Mouse (Mus musculus) midbrain, embryonic 13.5 days (tissue): ENCODE results near the gene Prelp. TPM values are rescaled to one million over a fixed set of nuclear protein-coding genes. Genes with fewer than 3 reads are reported as not detected.

ENCODE experiments used
- ATAC-seq: fragments of 200-750 bp; cut with Nextera tagmentation; 2 replicates; pipeline ENCODE4 v1.8.0; 2017; ENCODE audit warnings: mild to moderate bottlenecking, moderate TSS enrichment, moderate library complexity
- H3K27ac ChIP-seq: fragments of 300-500 bp; sonication (generic); 2 replicates; pipeline ENCODE4 v1.5.1; 2015; ENCODE audit warnings: inconsistent platforms, mild to moderate bottlenecking, moderate library complexity
- H3K27me3 ChIP-seq: fragments of 300-500 bp; sonication (generic); 2 replicates; pipeline ENCODE4 v1.6.1; 2015; ENCODE audit warnings: mild to moderate bottlenecking, inconsistent platforms
- H3K36me3 ChIP-seq: fragments of 300-500 bp; sonication (generic); 2 replicates; pipeline ENCODE4 v1.6.1; 2015; ENCODE audit warnings: mild to moderate bottlenecking, inconsistent platforms
- H3K4me1 ChIP-seq: fragments of 300-500 bp; sonication (generic); replicated peaks from 2 replicates; pipeline ENCODE4 v1.6.1; 2015; ENCODE audit warnings: inconsistent platforms
- H3K4me2 ChIP-seq: fragments of 300-500 bp; sonication (generic); replicated peaks from 2 replicates; pipeline ENCODE4 v1.6.1; 2015; ENCODE audit warnings: moderate library complexity, mild to moderate bottlenecking, inconsistent platforms
- H3K4me3 ChIP-seq: fragments of 300-500 bp; sonication (generic); replicated peaks from 2 replicates; pipeline ENCODE4 v1.5.1; 2015; ENCODE audit warnings: mild to moderate bottlenecking, inconsistent platforms
- H3K9ac ChIP-seq: fragments of 300-500 bp; sonication (generic); replicated peaks from 2 replicates; pipeline ENCODE4 v1.6.1; 2015; ENCODE audit warnings: mild to moderate bottlenecking, inconsistent platforms
- H3K9me3 ChIP-seq: fragments of 300-500 bp; sonication (generic); 2 replicates; pipeline ENCODE4 v1.6.1; 2016; ENCODE audit warnings: mild to moderate bottlenecking, inconsistent platforms
- WGBS: fragments of 180-500 bp; shearing (Covaris S2); methylation state at CpG from one replicate; pipeline ENCODE4 v1.1.7; 2015; 5-methylcytosine and 5-hydroxymethylcytosine counted together
- polyA plus RNA-seq: library from polyadenylated mRNA; unstranded; fragments of >200 nt; fragmentation: Nextera tagmentation; extraction: Ambion mirVana; gene quantifications from 2 replicates; pipeline ENCODE4 v1.2.1, GENCODE M21; 2015

The Prelp gene
- polyA plus RNA-seq, 1 experiment from 2014 or later: 6.5 TPM

DNA sequence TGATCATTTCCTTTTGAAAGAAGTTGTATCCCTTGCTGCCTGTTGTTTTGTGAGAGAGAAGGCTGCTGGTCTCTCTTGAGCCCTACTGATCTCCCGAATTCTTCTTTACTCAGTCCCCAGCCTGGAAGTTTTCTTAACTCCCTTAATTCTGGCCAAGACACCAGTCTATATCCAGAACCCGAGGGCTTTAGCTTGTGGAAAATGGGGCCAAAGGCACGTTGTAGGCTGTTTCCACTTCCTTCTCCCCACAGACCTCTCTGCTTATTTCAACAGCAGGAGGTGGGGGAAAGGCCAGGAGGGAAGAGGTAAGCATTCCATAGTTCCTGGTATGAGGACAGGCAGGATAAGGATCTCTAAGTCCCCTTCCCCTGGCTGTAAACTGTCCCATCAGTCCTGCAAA is 8.8 kb upstream of the Prelp start:
- Histone ChIP-seq H3K27ac (no peak overlapping the region), H3K9ac (no peak overlapping the region), H3K27me3 (no peaks in the 10 kb centered on the region), H3K4me1 (no peaks in the 10 kb centered on the region; the same call in 1 of the 2 replicates), H3K36me3 (no peaks in the 10 kb centered on the region), H3K4me2 (no peak overlapping the region), H3K4me3 (no peak overlapping the region), H3K9me3 (no peaks in the 10 kb centered on the region)
- WGBS: 58% methylated on average over 3 of the region's 3 CpGs
- no peak for ATAC-seq

GRCm38 (mm10) chr1:133925223-133925622 is 4.0 kb upstream of the Prelp start:
- 99% methylated on average over 3 of the region's 3 CpGs for WGBS
- H3K9me3 ChIP-seq: no peaks in the 10 kb centered on the region
- H3K4me2 ChIP-seq: no peak overlapping the region
- no peak for ATAC-seq
- no peak overlapping the region for H3K4me3 ChIP-seq
- H3K4me1 ChIP-seq: peaks cover 25% of the 10 kb centered on the region
- no peaks in the 10 kb centered on the region for H3K27me3 ChIP-seq
- no peak overlapping the region for H3K27ac ChIP-seq
- H3K9ac ChIP-seq: no peak overlapping the region
- no peaks in the 10 kb centered on the region for H3K36me3 ChIP-seq

DNA sequence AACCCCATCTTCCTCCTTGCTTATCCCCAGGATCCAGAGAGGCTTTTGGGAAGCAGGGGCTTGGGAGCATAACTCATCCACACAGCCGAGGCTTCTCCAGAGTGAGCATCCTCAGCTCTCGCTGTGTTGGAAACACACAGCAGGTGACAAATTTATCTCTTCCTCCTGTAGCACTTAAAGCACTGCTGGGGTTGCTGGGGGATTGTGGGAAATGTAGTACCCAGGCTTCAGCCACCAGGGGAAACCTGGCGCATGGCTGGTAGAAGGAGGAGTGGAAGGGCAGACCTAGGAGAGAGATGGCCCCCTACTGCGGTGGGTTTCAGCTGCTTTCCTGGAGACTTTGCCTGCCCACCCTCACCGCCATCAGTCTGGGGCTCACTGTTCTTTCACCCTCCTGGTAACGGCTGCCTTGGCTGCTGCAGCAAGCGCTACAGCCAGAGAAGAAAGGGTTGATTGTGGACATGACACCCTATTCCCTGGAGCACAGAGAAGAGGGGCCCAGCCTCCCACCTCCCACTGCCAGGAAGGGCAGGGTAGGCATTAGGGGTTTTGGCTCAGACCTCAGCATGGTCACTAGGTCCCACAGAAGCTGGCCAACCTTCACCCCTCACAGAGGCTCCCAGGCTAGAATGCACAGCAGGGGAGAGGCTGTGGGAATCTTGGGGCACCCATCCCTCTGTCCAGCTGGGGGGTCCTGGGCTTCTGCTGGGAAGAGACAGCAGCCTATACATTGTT is 3.1 kb upstream of the Prelp start:
- Histone ChIP-seq H3K4me1 (peaks cover 30% of the 10 kb centered on the region), H3K9me3 (no peaks in the 10 kb centered on the region), H3K4me3 (no peak overlapping the region), H3K9ac (no peak overlapping the region), H3K27me3 (no peaks in the 10 kb centered on the region), H3K27ac (no peak overlapping the region), H3K4me2 (0 out of 2 replicates have a peak overlapping the region, but pooled peaks have one; percentile 2), H3K36me3 (no peaks in the 10 kb centered on the region)
- ATAC-seq: peak; percentile 65
- 19% methylated on average over 7 of the region's 7 CpGs for WGBS

- no peak for ATAC-seq
- Histone ChIP-seq H3K27me3 (no peaks in the 10 kb centered on the region), H3K27ac (no peak overlapping the region), H3K9me3 (no peaks in the 10 kb centered on the region), H3K9ac (no peak overlapping the region), H3K4me1 (peaks cover 36% of the 10 kb centered on the region), H3K4me2 (no peak overlapping the region), H3K36me3 (no peaks in the 10 kb centered on the region), H3K4me3 (no peak overlapping the region)
- 95% methylated on average over 5 of the region's 5 CpGs for WGBS
Observed at GRCm38 (mm10) chr1:133923071-133923470, 1.9 kb upstream of the Prelp start.

DNA sequence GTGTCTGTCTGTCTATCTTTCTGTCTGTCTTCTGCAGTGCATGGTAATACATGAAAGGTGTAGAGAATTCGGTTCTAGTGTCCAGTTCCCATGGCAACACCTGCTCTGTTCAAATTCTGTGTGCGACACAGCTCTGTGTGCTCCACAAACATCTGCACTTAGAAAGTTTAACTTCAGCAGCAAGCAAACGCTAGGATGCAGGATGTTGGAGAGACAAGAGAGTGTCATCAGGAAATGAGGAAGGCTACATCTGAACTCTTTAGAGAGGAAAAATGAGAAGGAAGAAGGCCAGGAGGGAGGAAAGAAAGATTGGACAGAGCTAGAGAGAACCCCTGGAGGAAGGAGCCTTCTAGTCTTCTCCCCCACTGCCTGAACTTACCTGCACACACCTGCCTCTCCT is 338 bp downstream of the Prelp start:
- H3K9me3 ChIP-seq: no peaks in the 10 kb centered on the region
- H3K4me3 ChIP-seq: no peak overlapping the region
- ATAC-seq: peak; percentile 26; the same call in 1 of the 2 replicates
- H3K4me1 ChIP-seq: peaks cover 49% of the 10 kb centered on the region
- no peak overlapping the region for H3K9ac ChIP-seq
- no peaks in the 10 kb centered on the region for H3K36me3 ChIP-seq
- no peaks in the 10 kb centered on the region for H3K27me3 ChIP-seq
- peak overlapping the region; percentile 25; the same call in 1 of the 2 replicates for H3K4me2 ChIP-seq
- peak overlapping the region; percentile 61 for H3K27ac ChIP-seq
- WGBS: 20% methylated on average over 3 of the region's 3 CpGs

DNA sequence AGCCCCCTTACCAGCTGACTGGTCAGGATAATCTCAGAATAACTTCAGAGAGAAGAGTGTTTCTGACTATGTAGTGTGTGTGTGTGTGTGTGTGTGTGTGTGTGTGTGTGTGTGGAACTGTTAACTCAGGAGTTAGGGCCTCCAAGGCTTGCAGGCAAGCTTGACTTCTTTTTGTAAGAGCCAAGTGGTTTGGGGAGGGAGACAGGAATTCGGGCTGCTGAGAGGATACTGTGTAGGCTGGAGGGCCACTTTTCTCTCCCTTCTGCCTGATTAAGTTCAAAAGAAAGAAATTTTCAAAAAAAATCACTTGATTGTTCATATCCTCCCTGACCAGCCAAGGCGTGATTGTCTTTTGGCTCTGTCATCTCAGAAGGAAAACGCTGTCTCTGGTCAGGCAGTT is 813 bp downstream of the Prelp start:
- no peak overlapping the region for H3K4me3 ChIP-seq
- WGBS: 35% methylated on average over 3 of the region's 3 CpGs
- H3K27me3 ChIP-seq: no peaks in the 10 kb centered on the region
- H3K27ac ChIP-seq: 0 out of 2 replicates have a peak overlapping the region, but pooled peaks have one; percentile 61
- no peak overlapping the region for H3K9ac ChIP-seq
- H3K4me1 ChIP-seq: peaks cover 50% of the 10 kb centered on the region
- ATAC-seq: no peak
- 0 out of 2 replicates have a peak overlapping the region, but pooled peaks have one; percentile 7 for H3K4me2 ChIP-seq
- no peaks in the 10 kb centered on the region for H3K9me3 ChIP-seq
- no peaks in the 10 kb centered on the region for H3K36me3 ChIP-seq

DNA sequence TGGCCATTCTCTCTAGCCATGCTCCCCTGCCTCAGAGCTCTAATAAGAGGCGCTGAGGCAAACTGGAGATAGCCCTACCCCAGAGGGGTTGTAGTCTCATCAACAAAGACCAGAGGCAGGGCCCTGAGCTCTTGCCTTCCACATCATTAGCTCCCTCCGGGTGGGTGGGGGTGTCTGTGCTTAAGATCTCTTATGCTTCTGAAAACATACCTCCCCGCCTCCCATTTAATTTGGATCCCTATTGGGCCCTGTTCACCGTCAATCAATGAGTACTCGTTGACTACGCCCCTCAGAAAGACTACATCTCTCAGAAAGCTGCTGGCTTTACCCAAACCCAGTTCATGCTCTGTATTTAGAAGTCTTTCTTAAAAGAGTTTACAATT is 3.1 kb downstream of the Prelp start:
- H3K4me2 ChIP-seq: peak overlapping the region; percentile 26
- no peaks in the 10 kb centered on the region for H3K27me3 ChIP-seq
- H3K4me1 ChIP-seq: peaks cover 43% of the 10 kb centered on the region
- H3K9me3 ChIP-seq: no peaks in the 10 kb centered on the region
- H3K4me3 ChIP-seq: no peak overlapping the region
- no peak overlapping the region for H3K9ac ChIP-seq
- 43% methylated on average over 6 of the region's 6 CpGs for WGBS
- 0 out of 2 replicates have a peak, but pooled peaks have one; percentile 6 for ATAC-seq
- peak overlapping the region; percentile 52; the same call in 1 of the 2 replicates for H3K27ac ChIP-seq
- H3K36me3 ChIP-seq: no peaks in the 10 kb centered on the region

GRCm38 (mm10) chr1:133917456-133918087 is 3.6 kb downstream of the Prelp start:
- Histone ChIP-seq H3K4me1 (peaks cover 43% of the 10 kb centered on the region), H3K27ac (peak overlapping the region; percentile 52), H3K4me2 (peak overlapping the region; percentile 26), H3K9me3 (no peaks in the 10 kb centered on the region), H3K9ac (no peak overlapping the region), H3K27me3 (no peaks in the 10 kb centered on the region), H3K4me3 (no peak overlapping the region), H3K36me3 (no peaks in the 10 kb centered on the region)
- ATAC-seq: 0 out of 2 replicates have a peak, but pooled peaks have one; percentile 30
- WGBS: 23% methylated on average over 11 of the region's 11 CpGs

DNA sequence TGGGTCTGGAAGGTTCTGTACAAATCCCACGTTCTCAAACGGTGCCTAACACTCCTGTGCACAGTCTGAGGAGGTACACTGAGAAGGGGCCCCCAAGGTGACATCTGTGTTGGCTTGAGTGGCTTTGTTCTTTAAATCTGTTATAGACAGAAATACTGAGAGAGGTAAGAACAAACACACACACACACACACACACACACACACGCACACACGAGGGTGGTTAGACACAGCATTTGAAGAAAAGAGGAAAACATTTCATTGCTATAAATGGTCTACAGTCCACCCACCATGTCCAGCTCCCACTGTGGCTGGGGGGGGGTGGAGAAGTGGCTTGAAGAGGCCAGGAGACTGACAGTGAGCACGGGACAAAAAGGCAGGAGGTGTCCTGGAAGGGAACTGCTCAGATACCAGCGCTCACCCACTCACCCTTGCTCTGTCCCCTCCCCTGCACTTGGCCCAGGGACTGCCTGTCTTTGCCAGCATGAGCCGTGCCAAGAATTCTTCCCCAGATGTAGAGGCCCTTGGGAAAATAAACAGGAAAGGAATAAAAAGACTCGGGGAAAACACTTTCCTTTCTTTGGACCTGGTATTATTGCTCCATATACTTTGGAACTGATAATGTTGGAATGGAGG is 5.4 kb downstream of the Prelp start:
- H3K4me1 ChIP-seq: peaks cover 31% of the 10 kb centered on the region
- H3K27me3 ChIP-seq: no peaks in the 10 kb centered on the region
- ATAC-seq: no peak
- no peak overlapping the region for H3K4me3 ChIP-seq
- no peak overlapping the region for H3K9ac ChIP-seq
- no peaks in the 10 kb centered on the region for H3K36me3 ChIP-seq
- 72% methylated on average over 8 of the region's 8 CpGs for WGBS
- no peaks in the 10 kb centered on the region for H3K9me3 ChIP-seq
- H3K4me2 ChIP-seq: no peak overlapping the region
- H3K27ac ChIP-seq: no peak overlapping the region

DNA sequence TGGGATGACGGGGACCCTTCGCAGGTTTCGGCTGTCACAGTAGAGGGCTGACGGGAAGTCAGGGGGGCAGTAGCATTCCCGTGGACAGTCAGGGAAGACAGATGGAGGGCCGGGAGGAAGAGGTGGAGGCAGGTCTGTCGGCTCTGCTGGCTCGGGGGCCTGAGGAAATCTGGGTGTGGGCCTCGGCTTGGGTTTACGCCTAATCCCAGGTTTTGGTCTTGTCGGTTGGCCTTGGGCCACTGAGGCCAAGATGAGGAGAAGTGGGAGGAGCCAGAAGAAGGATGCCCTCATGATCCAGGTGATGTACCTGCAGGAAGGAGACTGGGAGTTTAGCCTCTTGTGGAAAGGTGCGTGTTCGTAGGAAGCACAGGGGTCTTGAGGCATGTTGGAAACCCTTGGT is 6.1 kb downstream of the Prelp start:
- Histone ChIP-seq H3K27ac (no peak overlapping the region), H3K36me3 (no peaks in the 10 kb centered on the region), H3K4me2 (no peak overlapping the region), H3K4me3 (no peak overlapping the region), H3K9me3 (no peaks in the 10 kb centered on the region), H3K27me3 (peaks cover 5% of the 10 kb centered on the region), H3K4me1 (peaks cover 24% of the 10 kb centered on the region), H3K9ac (no peak overlapping the region)
- WGBS: 91% methylated on average over 13 of the region's 13 CpGs
- ATAC-seq: no peak

DNA sequence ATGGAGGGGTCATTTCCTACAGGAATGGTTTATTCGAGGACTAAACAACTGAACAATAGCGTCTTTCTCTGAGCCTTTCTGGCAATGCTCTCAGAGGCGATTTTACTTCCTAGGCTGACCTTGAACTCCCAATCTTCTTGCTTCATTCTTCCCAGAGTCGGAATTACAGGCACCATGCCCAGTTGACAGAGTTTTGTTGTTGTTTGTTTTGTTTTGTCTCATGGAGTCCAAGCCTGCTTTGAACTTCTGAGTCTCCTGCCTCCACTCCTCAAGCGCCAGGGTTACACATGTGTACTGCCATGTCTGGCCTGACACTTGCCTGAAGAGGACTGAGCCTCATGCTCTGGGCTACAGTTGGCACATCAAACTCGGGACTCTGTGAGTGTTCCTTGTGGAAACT is 8.2 kb downstream of the Prelp start:
- no peaks in the 10 kb centered on the region for H3K9me3 ChIP-seq
- no peaks in the 10 kb centered on the region for H3K36me3 ChIP-seq
- ATAC-seq: no peak
- H3K4me2 ChIP-seq: no peak overlapping the region
- H3K4me3 ChIP-seq: no peak overlapping the region
- no peak overlapping the region for H3K27ac ChIP-seq
- peaks cover 9% of the 10 kb centered on the region for H3K27me3 ChIP-seq
- no peak overlapping the region for H3K9ac ChIP-seq
- peaks cover 25% of the 10 kb centered on the region for H3K4me1 ChIP-seq
- WGBS: 78% methylated on average over 6 of the region's 6 CpGs

DNA sequence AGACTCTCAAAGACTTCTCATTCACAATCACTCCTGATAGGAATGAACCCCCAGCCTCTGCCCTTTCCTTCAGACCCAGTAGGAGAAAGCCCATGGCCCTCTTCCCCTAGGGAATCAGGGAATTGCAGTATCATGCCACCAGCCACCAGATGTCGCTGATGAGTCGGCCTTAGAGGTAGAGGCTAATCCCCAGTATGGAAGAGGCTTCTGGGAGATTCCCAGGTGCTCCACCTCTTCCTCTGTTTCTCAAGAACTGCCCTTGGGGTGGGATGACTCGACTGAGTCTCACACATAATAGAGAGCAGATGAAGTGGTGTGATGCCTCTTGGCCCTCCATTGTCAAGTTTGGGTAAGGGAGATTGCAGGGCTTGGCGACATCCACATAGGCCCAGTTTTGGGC is 9.8 kb downstream of the Prelp start:
- Histone ChIP-seq H3K27ac (no peak overlapping the region), H3K9ac (no peak overlapping the region), H3K36me3 (no peaks in the 10 kb centered on the region), H3K4me3 (no peak overlapping the region), H3K4me2 (no peak overlapping the region), H3K27me3 (peaks cover 9% of the 10 kb centered on the region), H3K9me3 (no peaks in the 10 kb centered on the region), H3K4me1 (peaks cover 34% of the 10 kb centered on the region)
- WGBS: 24% methylated on average over 4 of the region's 4 CpGs
- no peak for ATAC-seq
